Mouse (Mus musculus) liver, embryonic 14.5 days (tissue): Measurements from ENCODE around the gene Lcn3. TPM values are rescaled to one million over a fixed set of nuclear protein-coding genes. Genes with fewer than 3 reads are reported as not detected.
"Not testable (repeated sequence)": the region's sequence is repeated elsewhere in the genome, so short reads cannot be mapped to it uniquely, and the experiment has no call there.

ENCODE experiments used
- ATAC-seq: fragments of 200-750 bp; cut with Nextera tagmentation; 2 replicates; pipeline ENCODE4 v1.8.0; 2017; ENCODE audit warnings: moderate number of reproducible peaks, mild to moderate bottlenecking, moderate library complexity; ENCODE audit not compliant: insufficient read depth
- DNase-seq, 3 experiments: peaks; one replicate each; pipeline ENCODE4 v3.0.0-alpha.2; 2012 to 2013; ENCODE audit warnings: low read depth in 3 of 3, low spot score in 3 of 3
- H3K27ac ChIP-seq: fragments of 300-500 bp; sonication (generic); 2 replicates; pipeline ENCODE4 v1.5.1; 2014; ENCODE audit warnings: moderate library complexity, mild to moderate bottlenecking, control low read depth, inconsistent platforms
- H3K27me3 ChIP-seq: fragments of 300-500 bp; sonication (generic); 2 replicates; pipeline ENCODE4 v1.6.1; 2014; ENCODE audit warnings: mild to moderate bottlenecking, low read length, moderate library complexity; ENCODE audit not compliant: control insufficient read depth, insufficient read depth
- H3K36me3 ChIP-seq: fragments of 300-500 bp; sonication (generic); replicated peaks from 2 replicates; pipeline ENCODE4 v1.6.1; 2014; ENCODE audit warnings: low read depth; ENCODE audit not compliant: control insufficient read depth, insufficient read depth
- H3K4me1 ChIP-seq, 2 experiments: fragments of 200-500 bp in 1 of 2; fragments of 300-500 bp in 1 of 2; sonication (generic) in 1 of 2; replicated peaks; 2 replicates each; pipeline ENCODE4 v1.6.1; 2012 to 2014; ENCODE audit warnings: antibody characterized with exemption in 1 of 2, inconsistent platforms in 1 of 2, low read length in 1 of 2; ENCODE audit not compliant: control insufficient read depth in 2 of 2, insufficient read depth in 2 of 2
- H3K4me2 ChIP-seq: fragments of 300-500 bp; sonication (generic); 2 replicates; pipeline ENCODE4 v1.6.1; 2014; ENCODE audit warnings: low read depth, mild to moderate bottlenecking, control low read depth, moderate library complexity
- H3K4me3 ChIP-seq, 2 experiments: fragments of 200-500 bp in 1 of 2; fragments of 300-500 bp in 1 of 2; sonication (generic) in 1 of 2; 2 replicates each; pipeline ENCODE4 v1.5.1; 2012 to 2014; ENCODE audit warnings: low read depth in 2 of 2, low read length in 2 of 2, mild to moderate bottlenecking in 2 of 2, control low read depth in 1 of 2, inconsistent platforms in 1 of 2, moderate library complexity in 1 of 2; ENCODE audit not compliant: insufficient read depth in 1 of 2
- H3K9ac ChIP-seq: fragments of 300-500 bp; sonication (generic); replicated peaks from 2 replicates; pipeline ENCODE4 v1.6.1; 2014; ENCODE audit warnings: mild to moderate bottlenecking, control low read depth, moderate library complexity
- H3K9me3 ChIP-seq: fragments of 300-500 bp; sonication (generic); 2 replicates; pipeline ENCODE4 v1.6.1; 2016; ENCODE audit warnings: low read length, mixed read lengths; ENCODE audit not compliant: control insufficient read depth
- CTCF ChIP-seq: IDR thresholded peaks from 2 replicates; pipeline ENCODE4 v1.5.1; 2016; ENCODE audit warnings: antibody characterized with exemption, low read depth, control low read depth
- EP300 ChIP-seq: IDR thresholded peaks from 2 replicates; pipeline ENCODE4 v1.6.1; 2016; ENCODE audit warnings: antibody characterized with exemption, low read depth
- WGBS: fragments of 180-500 bp; shearing (Covaris S2); extraction: QIAGEN DNeasy Blood & Tissue Kit; methylation state at CpG from one replicate; pipeline ENCODE4 v1.1.7; 2014; ENCODE audit not compliant: insufficient replicate concordance; 5-methylcytosine and 5-hydroxymethylcytosine counted together
- polyA plus RNA-seq, 2 experiments: library from polyadenylated mRNA; depleted of rRNA in 1 of 2; stranded (reverse) in 1 of 2; unstranded in 1 of 2; fragments of >200 nt; fragmentation: Nextera tagmentation in 1 of 2; extraction: Ambion mirVana in 1 of 2; gene quantifications; 2 replicates each; pipeline versions ENCODE4 v1.2.1 to v1.2.3; 2012 to 2014

Gene Lcn3
- polyA plus RNA-seq (2012; rRNA removed), result not detected in 2 replicates
- not detected in 2 replicates for polyA plus RNA-seq (2014; fragmentation: Nextera tagmentation; extraction: Ambion mirVana)

GRCm38 (mm10) chr2:25765269-25765668 lies at the start of gene Lcn3:
Gene Lcn3, plus strand, starts transcription at chr2:25765569.
- 33% methylated on average over 2 of the region's 2 CpGs for WGBS
- ATAC-seq, result no peak

GRCm38 (mm10) chr2:25717222-25717621 lies 48.1 kb upstream of the Lcn3 start:
- DNase-seq, result no peak
- Histone ChIP-seq H3K9ac (no peak overlapping the region), H3K27ac (no peak overlapping the region), H3K27me3 (no peaks in the 10 kb centered on the region), H3K4me1 (no peaks in the 10 kb centered on the region), H3K4me3 (no peak overlapping the region), H3K9me3 (no peaks in the 10 kb centered on the region), H3K4me2 (no peak overlapping the region), H3K36me3 (no peaks in the 10 kb centered on the region)
- TF ChIP-seq EP300, result no peak
- TF ChIP-seq CTCF, result no peak
- ATAC-seq, result no peak

More at GRCm38 (mm10) chr2:25765269-25765668, at the start of gene Lcn3:
- H3K4me3 ChIP-seq, result no peak within 1 kb of the TSS
- H3K27me3 ChIP-seq, result no peaks in the 10 kb centered on the region
- H3K4me1 ChIP-seq, result no peaks in the 10 kb centered on the region
- H3K27ac ChIP-seq, result no peak within 1 kb of the TSS
- TF ChIP-seq CTCF, result no peak
- no peak for TF ChIP-seq EP300
- no peak within 1 kb of the TSS for H3K4me2 ChIP-seq
- DNase-seq, result no peak
- H3K36me3 ChIP-seq, result no peaks in the 10 kb centered on the region
- H3K9me3 ChIP-seq, result no peaks in the 10 kb centered on the region
- no peak within 1 kb of the TSS for H3K9ac ChIP-seq

- H3K9ac ChIP-seq, result no peak overlapping the region
- DNase-seq, result no peak
- no peak overlapping the region for H3K4me3 ChIP-seq
- ATAC-seq, result no peak
- no peaks in the 10 kb centered on the region for H3K36me3 ChIP-seq
- no peak overlapping the region for H3K4me2 ChIP-seq
- H3K4me1 ChIP-seq, result no peaks in the 10 kb centered on the region
- no peaks in the 10 kb centered on the region for H3K27me3 ChIP-seq
- WGBS, result 29% methylated on average over 2 of the region's 2 CpGs
- no peak overlapping the region for H3K27ac ChIP-seq
- no peak for TF ChIP-seq CTCF
- TF ChIP-seq EP300, result no peak
- no peaks in the 10 kb centered on the region for H3K9me3 ChIP-seq
Observed at GRCm38 (mm10) chr2:25733199-25733930, 32.0 kb upstream of the Lcn3 start.

GRCm38 (mm10) chr2:25736709-25737108 lies 28.7 kb upstream of the Lcn3 start, which contains the start of gene Obp2b:
Gene Obp2b, plus strand, starts transcription at chr2:25737009.
- H3K4me2 ChIP-seq, H3K4me3 ChIP-seq, H3K36me3 ChIP-seq, H3K27me3 ChIP-seq, ATAC-seq, H3K9ac ChIP-seq, H3K4me1 ChIP-seq, H3K27ac ChIP-seq, H3K9me3 ChIP-seq, DNase-seq: not testable (repeated sequence)
- WGBS, result 61% methylated on average over 3 of the region's 3 CpGs

GRCm38 (mm10) chr2:25741671-25742070 lies 23.7 kb upstream of the Lcn3 start:
- H3K4me3 ChIP-seq, result no peak overlapping the region
- H3K36me3 ChIP-seq, result no peaks in the 10 kb centered on the region
- H3K27ac ChIP-seq, result no peak overlapping the region
- H3K9me3 ChIP-seq, result no peaks in the 10 kb centered on the region; the same call in 1 of the 2 replicates
- TF ChIP-seq CTCF, result no peak
- no peak for TF ChIP-seq EP300
- no peak overlapping the region for H3K9ac ChIP-seq
- no peaks in the 10 kb centered on the region for H3K27me3 ChIP-seq
- DNase-seq, result no peak
- ATAC-seq, result no peak
- H3K4me1 ChIP-seq, result no peaks in the 10 kb centered on the region
- 57% methylated on average over 1 of the region's 1 CpGs for WGBS
- no peak overlapping the region for H3K4me2 ChIP-seq
